Mouse (Mus musculus): ENCODE results near the gene Hoxa7. TPM values are rescaled to one million over a fixed set of nuclear protein-coding genes. Genes with fewer than 3 reads are reported as not detected.
A peak's percentile ranks its signal among the peaks of the same experiment; 100 is the strongest.

Hoxa7 gene
- total and polyA plus RNA-seq, 2 experiments from 2014 or later, result 0.07 TPM; not detected in 1

DNA sequence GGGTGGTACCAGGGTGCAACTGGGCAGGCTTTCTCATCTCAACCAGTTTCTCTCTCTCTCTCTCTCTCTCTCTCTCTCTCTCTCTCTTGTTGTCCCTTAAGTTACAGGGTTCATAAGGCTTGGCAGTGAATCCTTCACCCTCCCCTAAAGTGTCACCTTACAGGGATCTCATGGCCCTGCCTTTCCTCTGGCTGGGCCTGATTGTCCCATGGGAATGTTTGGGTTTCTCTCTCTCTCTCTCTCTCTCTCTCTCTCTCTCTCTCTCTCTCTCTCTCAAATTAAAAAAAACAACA is 14.0 kb downstream of the Hoxa7 start:
- no peaks in the 10 kb centered on the region for H3K9me3 ChIP-seq (replicated peaks; ENCODE audit: control insufficient read depth, low read length)
- no peak overlapping the region for H3K27ac ChIP-seq (ENCODE audit: low read depth)
- H3K4me1 ChIP-seq (ENCODE audit: control insufficient read depth, insufficient read depth), result no peaks in the 10 kb centered on the region
- DNase-seq (ENCODE audit: low spot score), result no peak
- no peak for ATAC-seq (ENCODE audit: insufficient read depth, low read depth)
- H3K27me3 ChIP-seq (ENCODE audit: control insufficient read depth, insufficient read depth, low read length), result peaks cover 99% of the 10 kb centered on the region
- TF ChIP-seq EP300 (IDR thresholded peaks at IDR 0.05; ENCODE audit: low read depth), result no peak
- TF ChIP-seq CTCF (IDR thresholded peaks at IDR 0.05; ENCODE audit: low read depth), result no peak
- H3K4me2 ChIP-seq (ENCODE audit: low read depth, low read length), result no peak overlapping the region
- no peak overlapping the region for H3K9ac ChIP-seq (replicated peaks; ENCODE audit: low read depth, low read length)
- H3K4me3 ChIP-seq (ENCODE audit: low read depth, low read length), result no peak overlapping the region
- H3K36me3 ChIP-seq (replicated peaks; ENCODE audit: control insufficient read depth, insufficient read depth, low read length), result no peaks in the 10 kb centered on the region

DNA sequence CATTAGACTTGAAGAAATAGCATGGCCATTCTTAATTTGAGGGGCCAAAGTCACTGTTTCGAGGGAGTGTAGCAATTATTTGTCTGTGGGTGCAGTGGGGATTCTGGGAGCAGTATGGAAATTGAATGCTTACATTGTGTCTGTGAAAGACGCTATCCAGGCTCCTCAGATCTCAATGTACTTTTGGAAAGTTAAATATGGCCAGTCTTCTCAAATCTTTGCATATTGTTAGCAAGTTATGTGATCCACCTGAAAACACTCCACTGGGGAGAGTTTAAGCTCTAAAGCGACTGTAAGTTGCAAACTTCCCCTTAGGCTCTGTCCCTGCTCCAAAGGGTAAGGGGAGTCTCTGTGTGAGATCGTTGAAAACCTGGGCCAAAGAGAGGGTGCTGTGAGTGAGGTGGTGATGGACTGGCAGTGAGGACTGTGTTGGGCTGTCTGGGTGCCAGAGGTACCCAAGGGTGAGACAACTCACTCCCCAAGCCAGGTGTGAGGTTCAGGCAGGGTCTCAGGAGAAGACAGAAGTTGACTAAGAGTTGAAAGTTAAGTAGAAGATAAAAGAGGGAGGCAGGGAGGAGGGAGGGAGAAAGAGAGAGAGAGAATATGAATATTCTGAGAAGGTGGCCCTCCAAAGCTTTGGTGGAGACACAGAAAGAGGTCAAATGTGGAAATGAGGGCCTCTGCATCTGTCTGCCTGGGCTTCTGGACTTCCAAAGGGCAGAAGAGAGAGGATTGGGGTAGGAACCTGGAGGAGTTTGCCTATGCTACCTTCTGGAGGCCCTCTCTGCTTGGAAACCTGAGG is 14.6 kb downstream of the Hoxa7 start:
- Histone ChIP-seq H3K9me3 (replicated peaks; ENCODE audit: control insufficient read depth, low read length) (no peaks in the 10 kb centered on the region), H3K4me3 (ENCODE audit: low read depth, low read length) (no peak overlapping the region), H3K4me2 (ENCODE audit: low read depth, low read length) (no peak overlapping the region), H3K4me1 (ENCODE audit: control insufficient read depth, insufficient read depth) (no peaks in the 10 kb centered on the region), H3K36me3 (replicated peaks; ENCODE audit: control insufficient read depth, insufficient read depth, low read length) (no peaks in the 10 kb centered on the region), H3K9ac (replicated peaks; ENCODE audit: low read depth, low read length) (no peak overlapping the region), H3K27ac (ENCODE audit: low read depth) (no peak overlapping the region), H3K27me3 (ENCODE audit: control insufficient read depth, insufficient read depth, low read length) (peaks cover 99% of the 10 kb centered on the region)
- 13% methylated on average over 4 of the region's 4 CpGs for WGBS
- no peak for ATAC-seq (ENCODE audit: insufficient read depth, low read depth)
- TF ChIP-seq CTCF (IDR thresholded peaks at IDR 0.05; ENCODE audit: low read depth), result no peak
- no peak for TF ChIP-seq EP300 (IDR thresholded peaks at IDR 0.05; ENCODE audit: low read depth)
- DNase-seq (ENCODE audit: low spot score), result no peak

DNA sequence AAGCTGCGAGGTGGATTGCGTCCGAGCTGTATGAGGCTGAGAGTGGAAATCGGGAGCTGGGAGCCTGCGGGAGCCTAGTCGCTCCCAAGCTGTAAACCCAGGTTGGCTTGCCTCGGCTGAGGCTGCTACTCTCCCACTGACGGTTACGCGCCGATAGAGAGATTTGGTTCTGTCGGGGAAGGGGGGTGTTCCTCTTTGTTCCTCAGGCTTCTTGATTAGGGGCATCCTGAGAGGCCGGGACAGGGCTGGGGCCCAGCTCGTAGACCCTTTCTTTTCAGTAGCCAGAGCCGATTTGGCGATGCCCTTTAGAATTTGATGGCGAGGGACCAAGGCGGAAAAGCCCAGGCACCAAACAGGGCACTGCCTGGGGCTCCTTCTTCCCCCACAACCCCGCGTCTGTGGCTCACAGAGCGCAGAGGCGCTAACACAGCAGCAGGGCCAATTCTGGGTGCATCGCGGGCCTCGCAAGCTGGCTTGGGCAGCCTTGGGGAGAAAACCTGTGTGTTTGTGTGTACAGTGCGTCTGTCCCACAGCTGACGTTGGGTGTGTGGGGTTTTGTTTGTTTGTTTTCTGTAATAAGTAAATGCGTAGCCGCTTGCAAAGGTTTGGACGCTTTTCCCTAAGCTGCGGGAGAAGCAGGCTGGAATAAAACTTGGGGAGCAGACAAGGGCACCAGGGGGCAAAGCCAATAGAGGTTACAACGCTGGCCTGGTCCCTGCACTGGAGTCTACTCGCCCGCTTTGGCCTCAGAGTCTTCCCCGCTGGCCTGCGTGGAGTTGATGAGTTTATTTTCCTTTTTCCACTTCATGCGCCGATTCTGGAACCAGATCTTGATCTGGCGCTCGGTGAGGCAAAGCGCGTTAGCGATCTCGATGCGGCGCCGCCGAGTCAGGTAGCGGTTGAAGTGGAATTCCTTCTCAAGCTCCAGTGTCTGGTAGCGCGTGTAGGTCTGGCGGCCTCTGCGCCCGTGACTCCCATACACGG is 15.7 kb downstream of the Hoxa7 start:
- no peaks in the 10 kb centered on the region for H3K9me3 ChIP-seq (replicated peaks; ENCODE audit: control insufficient read depth, low read length)
- 5% methylated on average over 55 of the region's 55 CpGs for WGBS
- no peaks in the 10 kb centered on the region for H3K4me1 ChIP-seq (ENCODE audit: control insufficient read depth, insufficient read depth)
- H3K27me3 ChIP-seq (ENCODE audit: control insufficient read depth, insufficient read depth, low read length), result peaks cover 99% of the 10 kb centered on the region
- ATAC-seq (ENCODE audit: insufficient read depth, low read depth), result no peak
- H3K36me3 ChIP-seq (replicated peaks; ENCODE audit: control insufficient read depth, insufficient read depth, low read length), result no peaks in the 10 kb centered on the region
- no peak for DNase-seq (ENCODE audit: low spot score)
- H3K4me3 ChIP-seq (ENCODE audit: low read depth, low read length), result peak overlapping the region; percentile 2; the same call in 1 of the 2 replicates
- TF ChIP-seq EP300 (IDR thresholded peaks at IDR 0.05; ENCODE audit: low read depth) (no peak), CTCF (IDR thresholded peaks at IDR 0.05; ENCODE audit: low read depth) (no peak)
- H3K4me2 ChIP-seq (ENCODE audit: low read depth, low read length), result no peak overlapping the region
- H3K9ac ChIP-seq (replicated peaks; ENCODE audit: low read depth, low read length), result no peak overlapping the region
- no peak overlapping the region for H3K27ac ChIP-seq (ENCODE audit: low read depth)

DNA sequence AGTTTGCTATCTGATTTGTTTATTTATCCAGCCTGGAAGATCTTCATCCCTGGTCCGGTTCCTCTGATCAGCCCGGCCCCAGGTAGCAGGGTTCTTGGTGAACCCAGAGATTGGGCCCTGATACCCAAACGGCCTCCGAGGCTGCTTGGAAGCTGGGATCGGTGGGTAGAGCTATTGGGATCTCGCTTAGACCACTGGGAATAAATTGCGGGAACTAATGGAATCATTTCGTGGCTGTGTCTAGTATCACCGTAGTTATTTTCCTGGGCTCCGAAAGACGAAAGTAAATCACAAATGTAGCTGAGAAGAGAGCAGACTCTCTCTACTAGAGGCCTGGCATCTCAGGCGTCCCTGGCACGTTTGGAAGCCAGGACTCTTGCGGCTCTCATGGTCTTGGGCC is 16.4 kb downstream of the Hoxa7 start:
- no peak overlapping the region for H3K27ac ChIP-seq (ENCODE audit: low read depth)
- DNase-seq (ENCODE audit: low spot score) (no peak), ATAC-seq (ENCODE audit: insufficient read depth, low read depth) (no peak)
- no peak overlapping the region for H3K4me2 ChIP-seq (ENCODE audit: low read depth, low read length)
- H3K9ac ChIP-seq (replicated peaks; ENCODE audit: low read depth, low read length), result no peak overlapping the region
- no peak overlapping the region for H3K4me3 ChIP-seq (ENCODE audit: low read depth, low read length)
- no peaks in the 10 kb centered on the region for H3K9me3 ChIP-seq (replicated peaks; ENCODE audit: control insufficient read depth, low read length)
- no peaks in the 10 kb centered on the region for H3K36me3 ChIP-seq (replicated peaks; ENCODE audit: control insufficient read depth, insufficient read depth, low read length)
- 9% methylated on average over 14 of the region's 14 CpGs for WGBS
- H3K4me1 ChIP-seq (ENCODE audit: control insufficient read depth, insufficient read depth), result no peaks in the 10 kb centered on the region
- TF ChIP-seq EP300 (IDR thresholded peaks at IDR 0.05; ENCODE audit: low read depth), result no peak
- no peak for TF ChIP-seq CTCF (IDR thresholded peaks at IDR 0.05; ENCODE audit: low read depth)
- H3K27me3 ChIP-seq (ENCODE audit: control insufficient read depth, insufficient read depth, low read length), result peaks cover 99% of the 10 kb centered on the region

DNA sequence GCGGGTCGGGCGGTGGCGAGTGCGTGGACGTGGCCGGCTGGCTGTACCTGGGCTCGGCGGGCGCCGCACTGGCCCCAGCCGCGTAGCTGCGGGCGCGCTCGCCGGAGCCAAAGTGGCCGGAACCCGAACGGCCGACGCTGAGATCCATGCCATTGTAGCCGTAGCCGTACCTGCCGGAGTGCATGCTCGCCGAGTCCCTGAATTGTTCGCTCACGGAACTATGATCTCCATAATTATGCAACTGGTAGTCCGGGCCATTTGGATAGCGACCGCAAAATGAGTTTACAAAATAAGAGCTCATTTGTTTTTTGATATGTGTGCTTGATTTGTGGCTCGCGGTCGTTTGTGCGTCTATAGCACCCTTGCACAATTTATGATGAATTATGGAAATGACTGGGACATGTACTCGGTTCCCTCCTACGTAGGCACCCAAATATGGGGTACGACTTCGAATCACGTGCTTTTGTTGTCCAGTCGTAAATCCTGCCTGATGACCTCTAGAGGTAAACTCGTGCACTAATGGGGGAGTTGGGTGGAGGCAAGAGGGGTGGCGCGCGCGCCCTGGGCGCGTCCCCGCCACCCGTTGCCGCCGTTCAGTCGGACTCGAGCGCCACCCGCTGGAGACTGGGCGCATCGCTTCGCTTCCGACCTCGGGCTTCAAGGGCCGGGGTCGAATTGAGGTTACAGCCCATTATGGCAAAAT is 17.5 kb downstream of the Hoxa7 start, which contains the start of gene Hoxa5:
Hoxa5 (minus strand) TSS at position 538 of the 703 bp plus-strand sequence.
- H3K27me3 ChIP-seq (ENCODE audit: control insufficient read depth, insufficient read depth, low read length), result peaks cover 99% of the 10 kb centered on the region
- peak within 1 kb of the TSS; percentile 56 for H3K4me2 ChIP-seq (ENCODE audit: low read depth, low read length)
- H3K36me3 ChIP-seq (replicated peaks; ENCODE audit: control insufficient read depth, insufficient read depth, low read length), result no peaks in the 10 kb centered on the region
- DNase-seq (ENCODE audit: low spot score) (no peak), ATAC-seq (ENCODE audit: insufficient read depth, low read depth) (no peak; the same call in 1 of the 2 replicates)
- TF ChIP-seq CTCF (IDR thresholded peaks at IDR 0.05; ENCODE audit: low read depth), result peak; percentile 64
- TF ChIP-seq EP300 (IDR thresholded peaks at IDR 0.05; ENCODE audit: low read depth), result no peak
- no peak within 1 kb of the TSS; the same call in 1 of the 2 replicates for H3K9ac ChIP-seq (replicated peaks; ENCODE audit: low read depth, low read length)
- H3K4me1 ChIP-seq (ENCODE audit: control insufficient read depth, insufficient read depth), result no peaks in the 10 kb centered on the region
- no peaks in the 10 kb centered on the region for H3K9me3 ChIP-seq (replicated peaks; ENCODE audit: control insufficient read depth, low read length)
- H3K27ac ChIP-seq (ENCODE audit: low read depth), result no peak within 1 kb of the TSS
- H3K4me3 ChIP-seq (ENCODE audit: low read depth, low read length), result peak within 1 kb of the TSS; percentile 48
- under 1% methylated on average over 65 of the region's 65 CpGs for WGBS
